Mouse (Mus musculus): ENCODE results near the gene Rangap1. TPM values are rescaled to one million over a fixed set of nuclear protein-coding genes. Genes with fewer than 3 reads are reported as not detected.

Rangap1 gene
- 75.2 TPM for polyA plus RNA-seq (2017; shearing (Covaris generic))

GRCm38 (mm10) chr15:81744992-81745600, at the start of gene Rangap1, which contains the start of gene Zc3h7b:
Gene Rangap1, minus strand, starts transcription at chr15:81745530.
Gene Zc3h7b, plus strand, starts transcription at chr15:81745057.

GRCm38 (mm10) chr15:81697175-81697574, 48.2 kb downstream of the Rangap1 start, which contains the start of gene Chadl:
Gene Chadl, minus strand, starts transcription at chr15:81697287.

GRCm38 (mm10) chr15:81663697-81664561, 81.4 kb downstream of the Rangap1 start, which contains the start of gene L3mbtl2:
Gene L3mbtl2, plus strand, starts transcription at chr15:81663889.

Other genes with a start within 250 kb of the Rangap1 start
- 42.9 TPM for gene Ep300, start 160.2 kb downstream of the Rangap1 start, polyA plus RNA-seq (2017; shearing (Covaris generic))
- 34.3 TPM for gene L3mbtl2, start 81.6 kb downstream of the Rangap1 start, polyA plus RNA-seq (2017; shearing (Covaris generic))
- gene Chadl, start 48.2 kb downstream of the Rangap1 start, polyA plus RNA-seq (2017; shearing (Covaris generic)): 4.7 TPM
- 6.3 TPM for gene Zc3h7b, start 473 bp downstream of the Rangap1 start, polyA plus RNA-seq (2017; shearing (Covaris generic))
- 30.7 TPM for gene Tef, start 56.9 kb upstream of the Rangap1 start, polyA plus RNA-seq (2017; shearing (Covaris generic))
- gene Tob2, start 113.3 kb upstream of the Rangap1 start, polyA plus RNA-seq (2017; shearing (Covaris generic)): 65.7 TPM
- gene Phf5a, start 126.4 kb upstream of the Rangap1 start, polyA plus RNA-seq (2017; shearing (Covaris generic)): 90.6 TPM
- gene Aco2, start 126.8 kb upstream of the Rangap1 start, polyA plus RNA-seq (2017; shearing (Covaris generic)): 140 TPM
- gene Polr3h, start 180.7 kb upstream of the Rangap1 start, polyA plus RNA-seq (2017; shearing (Covaris generic)): 51.3 TPM
- not detected for gene Csdc2, start 191.2 kb upstream of the Rangap1 start, polyA plus RNA-seq (2017; shearing (Covaris generic))
- 9.4 TPM for gene Pmm1, start 215.4 kb upstream of the Rangap1 start, polyA plus RNA-seq (2017; shearing (Covaris generic))
- gene 1700029P11Rik, start 235.0 kb upstream of the Rangap1 start, polyA plus RNA-seq (2017; shearing (Covaris generic)): not detected
- 76.9 TPM for gene Xrcc6, start 242.3 kb upstream of the Rangap1 start, polyA plus RNA-seq (2017; shearing (Covaris generic))

Data from CD4-positive, CD25-positive, alpha-beta regulatory T cell (primary cell).